Mouse (Mus musculus): ENCODE results near the gene Zmpste24.

Zmpste24 gene

GRCm38 (mm10) chr4:121031440-121031839 is 66.6 kb downstream of the Zmpste24 start:
- DNase-seq (ENCODE audit: low spot score) = no peak

GRCm38 (mm10) chr4:121029632-121030031 is 68.4 kb downstream of the Zmpste24 start:
- DNase-seq (ENCODE audit: low spot score) = no peak

- DNase-seq (ENCODE audit: low spot score) = peak; percentile 59
These were observed 69.2 kb downstream of the Zmpste24 start for GRCm38 (mm10) chr4:121028659-121029392.

- DNase-seq (ENCODE audit: low spot score) = no peak
These were observed 69.9 kb downstream of the Zmpste24 start for GRCm38 (mm10) chr4:121028146-121028545.

GRCm38 (mm10) chr4:121025681-121026080 is 72.4 kb downstream of the Zmpste24 start:
- DNase-seq (ENCODE audit: low spot score) = no peak

- peak; percentile 26 for DNase-seq (ENCODE audit: low spot score)
These were observed 74.1 kb downstream of the Zmpste24 start for GRCm38 (mm10) chr4:121023941-121024340.

DNA sequence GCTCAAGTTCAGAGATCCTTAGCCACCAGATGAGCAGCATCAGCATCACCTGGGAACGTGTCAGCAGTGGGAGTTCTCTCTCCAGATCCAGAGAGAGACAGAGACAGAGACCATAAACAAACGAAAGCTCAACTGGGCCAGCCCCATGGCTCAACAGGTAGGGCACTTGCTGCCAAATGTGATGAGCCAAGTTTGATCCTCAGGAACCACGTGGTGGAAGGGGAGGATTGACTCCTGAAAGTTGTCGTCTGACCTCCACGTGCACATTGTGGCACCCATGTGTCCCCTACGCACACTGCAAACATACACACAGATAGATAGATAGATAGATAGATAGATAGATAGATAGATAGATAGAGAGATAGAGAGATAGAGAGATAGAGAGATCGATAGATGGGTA is 74.6 kb downstream of the Zmpste24 start:
- DNase-seq (ENCODE audit: low spot score) = no peak

GRCm38 (mm10) chr4:121021911-121022310 is 76.1 kb downstream of the Zmpste24 start:
- DNase-seq (ENCODE audit: low spot score) = no peak

GRCm38 (mm10) chr4:121020040-121020790 is 77.8 kb downstream of the Zmpste24 start:
- DNase-seq (ENCODE audit: low spot score) = no peak

GRCm38 (mm10) chr4:121018250-121018649 is 79.8 kb downstream of the Zmpste24 start:
- DNase-seq (ENCODE audit: low spot score) = no peak

GRCm38 (mm10) chr4:121016928-121017657 is 80.9 kb downstream of the Zmpste24 start, which contains the start of gene Smap2:
Gene Smap2, minus strand, starts transcription at chr4:121017247.
- peak; percentile 98 for DNase-seq (ENCODE audit: low spot score)

DNA sequence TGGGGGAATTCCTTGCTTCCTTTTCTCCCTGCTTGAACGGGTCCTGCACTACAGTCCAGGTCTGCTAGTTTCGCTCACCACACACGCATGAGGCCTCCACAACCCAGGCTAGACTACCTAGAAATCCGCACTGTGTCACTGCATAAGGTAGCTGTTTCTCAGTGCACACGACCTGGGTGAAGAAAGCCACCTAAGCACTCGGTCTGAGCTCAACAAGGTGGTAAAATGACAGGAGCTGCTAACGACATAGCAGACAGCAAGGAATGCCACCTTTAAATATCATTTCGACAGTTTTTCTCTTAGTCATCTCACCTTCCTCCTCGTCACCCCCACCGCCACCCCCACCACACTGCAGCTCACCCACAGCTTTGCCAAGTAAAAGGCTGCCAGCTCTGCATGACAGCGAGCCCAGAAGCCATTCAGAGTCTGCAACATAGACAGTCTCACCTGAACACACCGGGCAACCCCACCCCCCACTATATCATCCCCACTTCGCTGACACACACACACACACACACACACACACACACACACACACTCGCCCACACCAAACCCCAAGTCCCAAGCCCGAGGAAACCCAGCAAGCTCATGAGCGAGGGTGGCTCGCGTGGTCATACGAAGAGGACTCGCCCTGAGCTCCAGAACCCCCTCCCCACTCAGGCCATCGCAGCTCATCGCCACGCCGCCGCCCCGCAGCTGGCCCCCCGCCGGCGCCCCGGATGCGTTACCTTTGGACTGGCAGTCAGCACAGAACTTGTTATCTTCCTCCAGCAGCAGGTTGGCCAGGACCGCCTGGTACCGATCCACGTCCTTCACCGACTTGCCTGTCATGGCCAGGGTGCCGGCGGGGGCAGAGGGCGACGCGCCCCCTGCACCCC is 81.8 kb downstream of the Zmpste24 start:
- DNase-seq (ENCODE audit: low spot score) = no peak

GRCm38 (mm10) chr4:121015268-121015659 is 82.8 kb downstream of the Zmpste24 start:
- no peak for DNase-seq (ENCODE audit: low spot score)

GRCm38 (mm10) chr4:121014594-121015267 is 83.3 kb downstream of the Zmpste24 start:
- no peak for DNase-seq (ENCODE audit: low spot score)

DNA sequence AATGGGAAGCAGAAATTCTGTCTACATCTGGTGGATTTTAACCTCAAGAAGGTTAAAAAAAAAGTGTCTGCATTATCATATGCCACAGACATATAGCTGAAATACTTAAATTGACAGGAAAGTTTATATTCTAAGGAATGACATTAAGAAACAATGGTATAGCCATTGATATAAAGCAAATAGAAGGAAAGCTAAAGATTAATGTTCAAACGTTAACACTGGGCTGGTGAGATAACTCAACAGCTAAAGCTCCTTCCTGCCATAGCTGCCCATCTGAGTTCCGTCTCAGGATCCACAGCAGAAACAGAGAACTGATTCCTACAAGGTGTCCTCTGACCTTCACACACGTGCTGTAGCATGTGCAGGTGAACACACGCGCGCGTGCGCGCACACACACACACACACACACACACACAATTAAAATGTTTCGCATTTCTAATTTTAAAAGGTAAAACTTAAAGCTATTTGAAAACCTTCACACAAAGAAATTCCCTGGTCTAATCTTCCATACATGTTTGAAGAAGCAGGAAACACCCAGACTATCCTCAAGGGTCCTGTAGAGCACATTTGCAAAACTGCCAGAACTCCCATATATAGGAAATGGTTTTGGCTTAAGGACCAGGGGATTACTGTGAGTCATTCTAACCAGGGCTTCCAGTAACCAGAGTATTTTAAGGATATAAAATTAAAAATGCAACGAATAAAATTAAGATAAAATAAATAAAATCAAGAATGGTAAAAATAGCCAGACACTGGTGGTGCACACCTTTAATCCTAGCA is 87.1 kb downstream of the Zmpste24 start:
- no peak for DNase-seq (ENCODE audit: low spot score)

All from ovary, postnatal 14 days (tissue).